Mouse (Mus musculus) cerebellum, adult 18-20 months (tissue): Measurements from ENCODE around the gene Tomm20.
"Not testable (repeated sequence)": the region's sequence is repeated elsewhere in the genome, so short reads cannot be mapped to it uniquely, and the experiment has no call there.

ENCODE experiments used
- DNase-seq, 2 experiments: peaks; one replicate each; pipeline ENCODE4 v3.0.0; 2021

Gene Tomm20

GRCm38 (mm10) chr8:126945730-126946163 lies at the start of gene Tomm20:
Tomm20 (minus strand) TSS chr8:126945844.
- DNase-seq = peak; percentile 94 to 99

- DNase-seq = no peak
Observed at GRCm38 (mm10) chr8:126994506-126994905, 48.9 kb upstream of the Tomm20 start.

- DNase-seq = no peak
Observed at GRCm38 (mm10) chr8:126989363-126990153, 43.9 kb upstream of the Tomm20 start.

GRCm38 (mm10) chr8:126988346-126989006 lies 42.8 kb upstream of the Tomm20 start:
- DNase-seq = no peak

- DNase-seq = peak; percentile 80 to 91
Observed at GRCm38 (mm10) chr8:126986495-126986894, 40.9 kb upstream of the Tomm20 start.

GRCm38 (mm10) chr8:126980046-126980445 lies 34.4 kb upstream of the Tomm20 start:
- no peak for DNase-seq

- no peak for DNase-seq
Observed at GRCm38 (mm10) chr8:126979091-126979920, 33.7 kb upstream of the Tomm20 start.

- not testable (repeated sequence) for DNase-seq
Observed at GRCm38 (mm10) chr8:126978535-126978934, 32.9 kb upstream of the Tomm20 start.

GRCm38 (mm10) chr8:126978028-126978427 lies 32.4 kb upstream of the Tomm20 start:
- DNase-seq = no peak

- DNase-seq = no peak
Observed at GRCm38 (mm10) chr8:126976608-126977348, 31.1 kb upstream of the Tomm20 start.

- DNase-seq = peak; percentile 25
Observed at GRCm38 (mm10) chr8:126975706-126976105, 30.1 kb upstream of the Tomm20 start.

GRCm38 (mm10) chr8:126974511-126974910 lies 28.9 kb upstream of the Tomm20 start:
- no peak for DNase-seq

GRCm38 (mm10) chr8:126973686-126974265 lies 28.1 kb upstream of the Tomm20 start:
- DNase-seq = no peak

GRCm38 (mm10) chr8:126972649-126973048 lies 27.0 kb upstream of the Tomm20 start:
- no peak for DNase-seq

- no peak for DNase-seq
Observed at GRCm38 (mm10) chr8:126972102-126972501, 26.5 kb upstream of the Tomm20 start.

GRCm38 (mm10) chr8:126971314-126971664 lies 25.6 kb upstream of the Tomm20 start:
- DNase-seq = no peak

GRCm38 (mm10) chr8:126970579-126971313 lies 25.1 kb upstream of the Tomm20 start, which contains the start of gene Rbm34:
Rbm34 (minus strand) TSS chr8:126971071.
- peak; percentile 90 to 94 for DNase-seq

GRCm38 (mm10) chr8:126969546-126969945 lies 23.9 kb upstream of the Tomm20 start:
- DNase-seq = no peak

- no peak for DNase-seq
Observed at GRCm38 (mm10) chr8:126968107-126968506, 22.5 kb upstream of the Tomm20 start.

- DNase-seq = no peak
Observed at GRCm38 (mm10) chr8:126965246-126965645, 19.6 kb upstream of the Tomm20 start.

GRCm38 (mm10) chr8:126962871-126963270 lies 17.2 kb upstream of the Tomm20 start:
- DNase-seq = no peak
